Mouse (Mus musculus) right cerebral cortex, postnatal 14 days (tissue): ENCODE data around the gene Ext2.

Experiments used
- DNase-seq: peaks from one replicate; pipeline ENCODE4 v3.0.0; 2022

Ext2 gene

DNA sequence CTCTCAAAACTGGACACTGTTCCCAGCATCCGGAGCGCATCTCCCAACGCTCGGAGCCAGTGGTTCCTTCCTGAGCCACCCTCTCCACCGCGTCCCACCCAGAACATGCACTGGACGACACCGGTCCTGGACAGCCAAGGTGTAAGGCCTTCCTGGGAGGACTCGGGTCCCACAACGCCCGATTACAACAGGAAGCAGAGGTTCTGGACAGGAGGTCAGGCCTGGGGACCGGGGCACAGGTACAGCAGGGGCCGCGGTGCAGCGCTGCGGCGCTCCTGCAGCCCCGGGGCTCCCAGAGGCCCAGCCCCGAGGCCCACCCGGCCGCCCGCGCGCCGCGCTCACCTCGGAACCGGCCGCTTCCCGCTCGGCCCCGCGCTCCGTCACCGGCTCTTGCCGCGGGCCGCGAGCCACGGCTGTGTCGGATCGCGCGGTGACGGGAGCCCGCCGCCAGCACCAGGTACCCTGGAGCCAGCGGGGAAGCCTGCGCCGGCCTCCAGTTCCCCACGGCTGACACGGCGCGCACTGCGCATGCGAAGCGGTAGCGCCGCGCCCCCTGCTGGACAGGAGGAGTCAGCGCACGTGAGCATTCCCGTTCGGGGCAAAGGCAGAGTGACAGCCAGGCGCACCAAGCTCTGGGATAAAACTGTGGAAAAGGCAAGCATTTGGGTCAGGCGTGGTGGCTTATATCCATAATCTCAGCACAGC lies at the start of gene Ext2:
Gene Ext2, minus strand, starts transcription at position 524 of the 705 bp plus-strand sequence.
- peak; percentile 94 for DNase-seq

DNA sequence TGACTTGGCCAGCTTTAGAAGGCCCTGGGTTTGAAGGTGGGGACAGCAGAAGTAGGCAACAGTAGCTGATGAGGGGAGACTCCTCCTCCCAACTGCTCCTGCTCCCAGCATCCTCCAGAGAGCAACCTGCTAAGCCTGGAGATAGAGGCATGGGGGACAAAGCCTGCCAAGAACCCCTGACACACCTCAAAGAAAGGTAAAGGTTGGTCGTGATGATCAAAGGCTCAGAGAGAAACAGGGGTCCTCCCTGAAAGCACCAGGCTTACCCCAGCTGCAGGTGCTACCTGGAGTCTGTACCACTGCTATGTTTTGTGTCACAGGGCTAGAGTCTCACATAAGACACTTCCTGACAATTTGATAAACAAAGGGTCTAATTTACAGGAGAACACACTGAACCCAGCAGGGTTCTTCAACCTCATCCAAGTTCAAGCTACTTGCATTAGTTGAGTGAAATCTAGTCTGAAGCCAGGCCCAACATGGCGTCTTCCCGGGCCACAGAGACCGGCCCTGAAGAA lies 49.1 kb upstream of the Ext2 start:
- no peak for DNase-seq

DNA sequence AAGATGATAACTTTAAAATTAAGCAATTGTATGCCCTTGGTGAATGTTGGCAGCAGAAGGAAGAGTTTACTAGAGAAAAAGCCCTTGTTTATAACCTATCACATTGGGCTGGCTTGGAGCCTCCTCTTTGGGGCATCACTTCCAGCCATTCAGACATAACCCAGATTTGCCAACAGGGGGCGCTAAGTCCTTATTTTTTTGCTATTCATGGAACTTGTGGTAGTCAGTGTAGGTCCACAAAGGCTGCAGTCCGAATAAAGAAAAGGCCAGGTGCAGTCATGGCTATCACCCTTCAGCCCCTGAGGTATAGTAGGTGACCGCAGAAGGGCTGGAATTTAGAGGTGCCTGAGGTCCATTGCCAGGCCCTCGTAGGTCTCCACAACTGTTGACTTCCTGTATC lies 48.5 kb upstream of the Ext2 start:
- DNase-seq = peak; percentile 70

DNA sequence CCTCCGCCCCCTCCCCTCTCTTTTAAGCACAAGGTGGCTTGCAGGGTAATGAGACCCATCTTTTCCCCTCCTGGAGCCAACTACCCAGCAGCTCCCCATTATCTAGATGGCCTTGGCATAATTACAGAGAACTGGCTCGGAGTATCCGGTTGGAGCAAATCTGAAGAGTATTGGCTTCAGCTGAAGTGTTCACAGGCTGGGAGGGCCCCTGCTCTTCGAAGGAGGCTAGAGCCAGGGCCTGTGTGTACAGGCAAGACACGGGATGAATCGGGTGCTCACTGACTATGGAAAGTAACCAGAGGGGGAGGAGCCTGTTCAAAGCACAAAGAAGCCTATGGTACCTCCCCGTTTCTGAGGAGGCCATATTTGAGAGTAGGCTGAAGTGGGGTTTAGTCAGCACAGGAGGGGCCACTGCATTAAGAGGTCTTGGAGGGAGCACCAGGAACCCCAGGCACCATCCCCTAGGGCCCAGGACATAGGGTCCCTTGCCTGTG lies 46.8 kb upstream of the Ext2 start, which contains the start of gene Accsl:
Gene Accsl, minus strand, starts transcription at position 51 of the 494 bp plus-strand sequence.
- no peak for DNase-seq

DNA sequence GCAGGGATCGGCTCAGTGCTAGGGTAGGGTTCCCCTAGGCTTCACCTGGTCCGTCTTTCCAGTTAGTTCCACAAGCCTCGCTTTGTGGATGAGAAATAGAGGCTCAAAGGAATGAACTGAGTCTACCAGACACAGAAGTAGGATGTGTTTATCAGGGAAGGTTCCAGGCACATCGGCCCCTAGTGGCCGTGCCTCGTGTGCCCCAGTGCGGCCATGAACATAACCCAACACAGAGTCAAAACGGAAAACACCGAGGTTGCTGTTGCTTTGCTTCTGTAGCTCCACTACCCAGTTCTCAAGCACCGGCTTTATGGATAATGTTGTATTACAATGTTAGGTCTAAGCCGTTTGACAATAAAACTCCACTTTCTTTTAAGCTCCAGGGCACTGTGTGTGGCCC lies 46.2 kb upstream of the Ext2 start:
- no peak for DNase-seq

DNA sequence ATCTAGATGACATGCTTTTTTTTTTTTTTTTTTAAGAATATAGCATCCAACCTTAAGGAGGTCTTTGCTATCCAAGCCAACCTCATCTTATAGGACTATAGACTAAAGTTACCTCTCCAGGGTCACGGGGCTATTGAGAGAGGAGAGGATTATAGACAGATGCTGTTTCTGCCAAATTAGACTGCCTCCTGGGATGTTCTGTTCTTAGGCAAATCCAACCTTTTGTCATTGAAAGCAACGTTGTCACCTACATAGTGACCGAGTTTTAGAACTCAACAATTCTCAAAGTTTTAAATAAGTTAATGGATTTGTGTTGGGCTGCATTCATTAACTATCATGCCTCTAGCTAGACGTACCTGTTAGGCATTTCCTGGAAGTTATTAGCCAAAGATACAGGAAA lies 40.9 kb upstream of the Ext2 start:
- DNase-seq = no peak

DNA sequence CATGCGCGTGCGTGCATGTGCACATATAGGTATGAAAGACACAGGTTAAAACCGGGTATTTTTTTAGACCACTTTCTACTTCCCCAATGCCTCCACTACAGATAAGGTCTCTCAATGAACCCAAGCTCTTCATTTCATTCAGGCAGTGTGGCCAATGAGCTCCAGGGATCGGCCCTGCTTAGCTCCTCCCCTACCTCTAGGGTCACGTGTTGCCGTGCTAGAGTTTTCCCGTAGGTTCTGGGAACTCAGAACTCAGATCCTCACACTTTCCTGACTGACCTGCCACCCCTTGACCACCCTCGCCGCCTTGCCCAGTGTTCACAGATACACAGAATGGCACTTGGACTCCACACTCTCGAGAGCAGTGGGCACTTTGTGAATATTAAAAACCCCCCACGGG lies 36.5 kb upstream of the Ext2 start:
- no peak for DNase-seq

DNA sequence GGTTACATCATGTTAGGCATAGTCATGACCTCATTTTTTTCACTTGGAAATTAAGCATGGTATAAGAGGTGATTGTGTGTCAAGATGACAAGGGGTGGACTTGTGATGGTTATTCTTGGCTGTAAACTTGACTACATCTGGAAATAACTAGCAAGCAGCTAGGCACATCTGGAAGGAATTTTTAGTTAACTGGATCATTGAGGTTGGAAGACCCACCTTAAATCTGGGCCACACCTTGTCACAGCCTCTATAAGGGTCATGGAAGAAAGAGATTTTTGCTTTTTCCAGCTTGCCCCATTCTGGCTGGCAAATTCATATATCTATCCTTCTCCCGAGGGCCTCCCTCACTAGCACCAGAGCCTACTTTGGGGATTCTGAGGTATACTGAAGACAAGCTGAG lies 28.9 kb upstream of the Ext2 start:
- no peak for DNase-seq

DNA sequence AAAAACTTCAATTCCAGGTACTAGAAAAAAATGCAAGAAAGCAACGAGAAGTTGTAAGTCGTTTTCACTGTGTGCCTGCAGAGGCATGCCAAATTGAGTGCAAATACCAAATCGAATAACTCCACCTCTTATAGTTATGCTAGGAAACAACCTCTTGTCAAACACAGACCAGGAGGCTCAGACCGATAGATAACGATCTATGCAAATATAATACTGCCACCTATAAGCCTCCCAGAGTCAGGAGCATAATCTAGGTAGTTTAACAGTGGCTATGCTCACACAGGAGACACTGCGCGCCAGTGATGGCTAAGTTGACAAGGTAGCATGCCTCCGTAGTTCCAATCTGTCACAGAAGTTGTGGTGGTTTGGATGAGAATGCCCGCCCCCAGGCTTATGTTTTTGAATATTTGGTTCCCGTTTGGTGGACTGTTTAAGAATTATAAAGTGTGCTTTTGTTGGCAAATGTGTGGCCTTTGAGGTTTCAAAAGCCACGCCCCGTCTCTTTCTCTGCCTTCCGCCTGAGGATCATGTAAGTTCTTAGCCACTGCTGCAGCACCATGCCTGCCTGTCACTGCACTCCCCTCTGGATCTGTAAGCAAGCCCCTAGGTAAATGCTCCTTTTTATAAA lies 28.1 kb upstream of the Ext2 start:
- no peak for DNase-seq

DNA sequence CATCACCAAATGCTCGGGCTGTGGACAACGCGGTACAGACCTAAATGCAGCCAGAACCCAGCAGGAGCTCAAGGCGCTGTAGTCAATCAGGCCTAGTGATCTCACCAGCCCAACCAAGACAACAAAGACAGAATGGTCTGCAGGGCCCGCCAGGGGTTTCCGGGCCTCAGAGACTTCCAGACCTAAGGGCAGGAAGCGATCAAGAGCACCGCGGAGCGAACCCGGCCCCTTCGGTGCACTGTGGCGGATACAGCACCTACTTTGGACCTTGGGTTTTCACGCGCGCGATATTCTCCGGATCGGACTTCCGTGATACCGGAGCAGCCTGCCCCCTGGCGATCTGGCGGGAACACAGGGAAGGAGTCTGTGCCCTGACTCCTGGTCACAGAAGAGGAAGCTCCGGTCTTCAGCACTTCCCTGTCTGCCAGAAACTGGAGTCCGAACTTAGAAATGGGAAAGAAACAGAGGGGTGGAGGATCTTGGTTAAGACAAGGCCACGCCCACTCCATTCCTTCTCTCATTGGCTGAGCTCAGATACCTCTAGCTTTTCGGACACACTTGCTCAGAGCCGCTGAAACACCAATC lies 27.2 kb upstream of the Ext2 start, which contains the start of gene Accs:
Gene Accs, minus strand, starts transcription at position 439 of the 585 bp plus-strand sequence.
- DNase-seq = peak; percentile 55

DNA sequence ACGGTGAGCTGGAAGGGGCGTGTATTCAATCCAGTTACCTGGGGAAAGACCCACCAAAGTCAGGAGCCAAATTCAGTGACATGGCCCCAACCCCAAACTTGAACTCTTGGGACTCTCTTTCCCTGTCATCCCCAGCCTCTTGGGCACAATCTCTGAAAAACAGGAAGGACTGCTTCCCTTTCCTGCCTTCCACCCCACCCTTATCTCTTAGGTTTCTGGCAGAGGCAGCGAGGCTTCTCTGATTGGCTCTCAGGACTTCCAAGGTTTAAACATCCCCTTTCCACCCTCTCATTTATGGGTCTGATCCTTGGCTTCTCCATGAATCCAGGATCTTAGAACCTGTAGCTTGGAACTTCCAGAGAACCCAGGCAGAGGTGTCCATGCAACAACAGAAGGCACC lies 19.0 kb upstream of the Ext2 start:
- no peak for DNase-seq

DNA sequence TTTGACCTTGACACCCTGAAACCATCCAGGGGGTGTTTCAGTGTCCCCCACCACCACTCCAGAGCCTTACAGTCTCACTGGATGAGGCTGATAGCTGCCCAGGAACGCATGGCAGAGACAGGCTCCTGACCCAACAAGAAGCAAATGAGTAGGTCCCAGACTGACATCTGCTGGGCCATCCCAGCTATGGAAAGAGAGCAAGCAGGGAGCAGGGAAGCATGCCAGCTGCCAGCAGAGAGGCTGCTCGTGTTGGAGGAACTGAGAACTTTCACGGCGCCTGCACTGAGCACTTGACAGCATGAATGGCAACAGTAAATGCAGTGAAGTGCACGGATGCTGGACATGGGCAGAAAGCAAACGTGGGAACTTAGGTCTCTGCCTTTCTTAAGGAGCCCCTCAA lies 17.7 kb upstream of the Ext2 start:
- DNase-seq = peak; percentile 29

DNA sequence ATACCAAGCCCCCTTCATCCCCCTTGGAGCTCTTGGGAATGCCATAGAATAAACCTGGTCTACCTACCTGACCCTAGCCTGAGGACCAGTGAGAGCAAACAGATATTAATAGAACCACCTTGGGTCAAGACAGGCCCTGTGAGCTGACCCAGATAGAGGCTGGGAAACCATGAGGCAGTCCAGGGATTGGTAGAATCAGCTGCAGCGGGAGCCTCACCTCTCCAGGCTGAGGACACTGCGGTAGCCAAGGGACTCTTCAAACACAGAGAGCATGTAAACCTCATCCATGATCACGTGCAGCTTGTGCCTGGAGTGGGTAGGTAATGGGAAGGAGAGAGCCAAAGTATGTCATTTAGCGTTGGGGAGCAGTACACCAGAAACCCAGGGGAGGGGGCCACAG lies 16.6 kb upstream of the Ext2 start:
- DNase-seq = no peak

DNA sequence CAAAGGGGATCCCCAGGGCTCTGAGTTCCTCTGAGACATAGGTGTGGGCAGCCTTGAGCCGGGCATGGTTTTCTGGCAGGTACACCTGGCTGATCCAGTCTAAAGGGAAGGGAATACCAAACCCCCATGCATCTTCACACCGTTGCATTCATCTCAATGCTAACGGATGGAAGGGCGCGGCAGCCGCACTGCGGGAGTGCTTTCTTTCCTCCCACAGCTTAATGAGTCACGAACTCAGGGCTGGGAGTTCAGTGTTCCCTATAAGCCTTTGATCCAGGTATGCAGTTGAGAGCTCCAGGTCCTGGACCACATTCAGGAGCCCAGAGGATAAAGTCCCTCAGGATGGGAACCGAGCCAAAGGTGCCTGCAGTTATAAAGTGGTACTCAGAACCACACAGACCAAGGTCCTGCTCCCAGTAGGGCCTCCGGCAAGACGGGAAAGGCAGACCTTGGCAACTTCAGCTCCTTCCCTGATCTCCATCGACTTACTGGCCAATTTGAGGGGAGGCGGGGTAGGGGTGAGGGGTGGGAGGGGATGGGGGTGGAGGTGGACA lies 13.9 kb upstream of the Ext2 start:
- DNase-seq = no peak

DNA sequence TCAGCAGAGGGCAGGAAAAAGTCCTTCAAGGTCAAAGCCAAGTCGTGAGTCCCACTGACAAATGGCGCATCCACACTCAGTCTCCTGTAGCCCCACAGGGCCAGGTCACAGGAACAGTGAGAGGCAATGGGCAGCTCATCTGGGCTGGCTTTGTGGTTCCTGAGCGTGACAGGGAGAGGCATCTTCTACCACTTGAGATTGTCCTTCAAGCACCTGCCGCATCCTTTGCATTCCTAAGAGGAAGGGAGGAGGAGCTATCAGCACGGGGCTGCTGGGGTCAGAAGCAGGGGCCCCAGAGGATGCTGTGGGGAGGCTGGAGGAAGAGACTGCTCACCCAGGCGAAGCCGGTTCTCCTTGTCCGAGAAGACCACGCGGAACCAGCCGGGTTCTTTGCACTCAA lies 13.2 kb upstream of the Ext2 start:
- DNase-seq = no peak

DNA sequence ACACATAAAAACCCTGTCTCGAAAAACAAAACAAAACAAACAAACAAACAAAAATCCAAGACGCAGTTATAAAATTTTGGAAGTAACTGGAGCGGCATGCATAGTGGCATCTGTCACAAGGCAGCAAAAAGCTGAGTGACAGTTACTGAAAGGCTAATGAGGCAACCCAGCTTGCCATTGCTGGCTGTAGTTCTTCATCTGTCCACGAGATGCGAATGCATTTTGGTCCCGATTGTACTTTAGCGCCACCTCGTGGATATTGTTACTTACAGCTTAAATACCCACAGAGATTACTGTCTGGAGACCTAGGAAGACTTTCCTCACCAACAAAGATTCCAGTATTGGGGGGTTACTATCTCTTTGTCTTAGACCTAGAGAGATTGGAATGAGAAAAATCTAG lies 1.2 kb upstream of the Ext2 start:
- DNase-seq = peak; percentile 54

DNA sequence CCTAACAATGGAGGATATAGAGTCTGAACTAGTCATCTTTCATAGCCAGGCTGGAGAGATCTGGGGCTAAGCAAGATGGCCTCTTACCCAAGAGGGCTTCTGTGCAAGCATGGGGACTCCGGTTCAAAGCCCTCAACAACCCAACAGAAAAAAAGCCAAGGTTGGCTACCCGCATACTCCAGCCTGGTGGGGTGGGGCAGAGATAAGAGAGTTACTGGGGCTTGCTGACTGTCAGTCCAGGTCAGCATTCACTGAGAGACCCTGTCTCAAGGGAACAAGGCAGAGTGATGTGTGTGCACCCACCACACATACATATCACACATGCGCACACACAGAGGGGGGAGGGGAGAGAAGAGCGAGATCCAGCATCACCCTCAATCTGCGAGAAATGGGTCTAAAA lies 4.6 kb downstream of the Ext2 start:
- no peak for DNase-seq

DNA sequence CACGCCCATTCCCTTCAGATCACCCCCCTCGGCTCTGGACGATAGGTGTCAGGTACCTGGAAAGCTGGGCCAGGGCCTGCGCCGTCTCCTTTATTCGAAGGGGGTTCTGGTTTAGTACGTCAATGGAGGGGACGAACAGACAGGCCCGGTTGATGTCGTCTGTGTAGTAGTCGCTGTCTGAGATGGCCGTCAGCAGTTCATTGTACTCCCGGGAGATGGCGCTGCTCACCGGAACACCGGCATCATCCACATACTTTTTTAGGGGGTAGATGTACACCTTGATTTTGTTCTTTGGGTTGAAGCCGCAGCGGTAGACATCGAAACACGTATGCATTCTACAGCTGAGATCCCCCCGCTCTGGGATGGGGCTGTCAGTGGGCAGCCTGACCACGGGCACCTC lies 9.0 kb downstream of the Ext2 start:
- no peak for DNase-seq

DNA sequence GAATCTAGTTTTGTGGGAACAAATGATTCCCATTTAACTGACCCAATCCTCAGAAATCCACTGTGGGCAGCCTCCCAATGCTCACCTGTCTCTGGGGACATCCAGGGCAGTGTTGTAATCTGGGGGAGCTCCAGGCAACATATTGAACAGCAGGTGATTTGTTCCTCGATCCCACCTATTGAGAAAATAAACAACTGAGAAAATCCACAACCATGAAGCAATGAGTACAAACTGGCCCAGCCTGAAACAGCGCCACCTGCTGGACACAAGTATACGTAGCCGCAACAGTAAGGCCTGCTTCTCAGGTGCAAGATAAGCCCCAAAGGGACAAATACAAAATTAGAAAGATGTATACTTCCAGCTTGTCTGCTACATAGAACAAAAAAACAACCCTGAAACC lies 10.6 kb downstream of the Ext2 start:
- peak; percentile 81 for DNase-seq

DNA sequence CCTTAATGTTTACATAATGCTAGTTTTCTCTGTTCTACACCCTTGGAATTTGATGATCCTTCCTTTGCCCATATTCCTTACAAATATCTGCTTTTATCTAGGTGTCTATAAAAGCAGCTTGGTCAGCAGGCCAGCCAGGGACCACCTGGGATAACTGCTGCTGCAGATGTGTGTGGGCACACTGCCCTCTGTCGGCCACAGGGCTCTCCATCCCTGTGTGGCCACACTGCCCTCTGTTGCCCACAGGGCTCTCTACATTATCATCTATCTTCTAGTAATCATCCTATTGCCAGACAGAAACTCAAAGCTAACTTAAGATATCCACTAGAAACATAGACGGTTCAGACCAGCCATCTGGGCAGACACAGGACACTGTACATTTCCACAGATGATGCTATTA lies 12.4 kb downstream of the Ext2 start:
- peak; percentile 40 for DNase-seq

DNA sequence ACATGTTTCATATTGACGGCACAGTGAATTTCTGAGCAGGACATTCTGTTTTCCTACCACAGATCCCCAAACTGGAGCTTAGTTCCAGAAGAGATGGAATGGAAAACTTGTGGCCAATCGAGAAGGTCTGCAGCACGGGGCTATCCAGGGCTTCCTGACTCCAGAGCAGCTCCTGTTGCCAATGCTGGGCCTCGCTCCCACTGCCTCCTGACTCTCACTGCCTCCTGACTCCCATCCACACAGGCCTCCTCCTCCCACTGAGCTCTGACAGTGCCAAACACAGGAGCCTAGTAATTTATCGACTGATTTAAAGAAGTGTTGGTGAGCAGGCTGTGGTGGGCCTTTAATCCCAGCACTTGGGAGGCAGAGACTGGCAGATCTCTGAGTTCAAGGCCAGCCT lies 14.3 kb downstream of the Ext2 start:
- DNase-seq = no peak

DNA sequence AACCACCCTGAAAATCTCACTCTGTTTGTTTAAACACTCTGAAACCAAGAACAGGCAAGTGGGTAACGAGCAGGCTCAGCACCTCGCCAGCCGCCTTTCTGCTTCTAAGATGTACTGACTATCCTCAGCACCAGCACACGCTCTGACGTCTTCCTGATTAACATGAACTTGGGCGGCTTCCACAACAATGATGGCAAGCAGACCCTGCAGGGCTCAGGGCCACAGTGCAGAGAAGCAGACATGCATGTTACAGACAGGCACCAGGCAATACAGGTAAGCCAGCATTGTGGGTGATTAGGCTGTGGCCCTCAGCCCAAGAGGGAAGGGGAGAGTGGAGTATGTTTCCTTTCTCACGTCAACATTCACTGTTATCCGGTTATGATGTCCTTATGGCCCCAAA lies 14.9 kb downstream of the Ext2 start:
- DNase-seq = no peak

DNA sequence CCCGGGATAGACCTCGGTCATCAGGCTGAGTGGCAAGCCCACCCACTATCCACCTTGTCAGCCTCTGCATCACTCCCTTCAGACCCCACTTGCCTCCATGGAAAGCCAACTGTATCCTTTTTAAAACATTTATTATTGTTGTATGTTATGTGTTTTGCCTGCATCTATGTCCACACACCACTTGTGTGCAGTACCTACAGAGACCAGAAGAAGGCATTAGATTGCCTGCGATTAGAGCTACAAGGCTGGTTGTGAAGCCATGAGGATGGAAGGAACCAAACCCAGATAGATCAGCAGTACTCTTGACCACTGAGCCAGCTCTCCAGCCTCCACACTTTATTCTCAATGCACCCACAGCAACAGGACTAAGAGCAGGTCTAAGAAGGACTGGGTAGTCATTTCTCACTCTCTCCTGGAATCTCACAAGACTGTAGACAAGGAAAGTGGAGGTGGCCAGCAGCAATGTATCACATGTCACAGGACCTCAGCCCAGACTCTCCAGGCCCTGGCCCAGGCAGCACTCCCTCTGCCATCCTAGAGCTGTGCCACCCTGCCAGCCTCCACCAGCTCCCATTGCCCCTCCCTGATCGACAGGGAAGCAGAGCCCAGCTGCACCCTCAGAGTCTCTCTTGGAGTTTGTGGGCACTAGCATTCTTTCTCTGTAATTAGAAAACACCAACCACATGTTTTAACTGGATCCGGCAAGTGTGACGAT lies 15.7 kb downstream of the Ext2 start:
- no peak for DNase-seq
